Mouse (Mus musculus): ENCODE data around the gene Abcg2.
"Not testable (repeated sequence)": the region's sequence is repeated elsewhere in the genome, so short reads cannot be mapped to it uniquely, and the experiment has no call there.

The Abcg2 gene

DNA sequence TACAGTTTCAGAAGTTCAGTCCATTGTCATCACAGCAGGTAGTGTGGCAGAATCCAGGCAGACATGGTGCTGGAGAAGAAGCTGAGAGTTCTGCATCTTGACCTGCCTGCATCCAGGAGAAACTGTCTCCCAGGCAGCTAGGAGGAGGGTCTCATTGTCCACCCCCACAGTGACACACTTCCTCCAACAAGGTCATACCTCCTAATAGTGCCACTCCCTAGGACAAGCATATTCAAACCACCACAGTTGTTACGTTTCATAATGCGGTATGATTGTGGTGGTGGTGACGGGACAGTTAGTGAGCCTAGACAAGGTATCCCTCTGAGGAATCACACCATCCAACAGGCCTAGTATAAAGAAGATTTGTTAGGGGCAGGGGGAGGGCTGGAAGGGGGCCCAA lies at the start of gene Abcg2:
Abcg2 (plus strand) TSS at position 301 of the 400 bp plus-strand sequence.
- in situ Hi-C loops (cut with MboI, MseI), result not testable (repeated sequence)

DNA sequence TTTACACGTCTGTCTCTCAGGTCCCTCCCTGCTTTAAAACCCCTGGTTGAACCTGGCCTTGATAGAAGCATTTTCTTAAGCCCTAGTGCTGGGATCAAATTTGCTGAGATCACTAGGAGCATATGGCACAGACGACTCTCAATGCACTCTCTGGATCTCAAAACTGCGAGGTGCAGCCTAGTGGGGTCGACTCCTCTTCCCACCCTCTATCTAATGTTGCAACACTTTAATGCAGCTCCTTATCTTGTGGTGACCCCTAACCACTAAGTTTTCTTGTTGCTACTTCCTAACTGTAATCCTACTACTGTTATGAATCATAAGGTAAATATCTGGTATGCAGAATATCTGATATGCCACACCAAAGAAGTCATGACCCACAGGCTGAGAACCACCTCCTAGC lies 44.1 kb upstream of the Abcg2 start:
- in situ Hi-C loops (cut with MboI, MseI), result not testable (repeated sequence)

DNA sequence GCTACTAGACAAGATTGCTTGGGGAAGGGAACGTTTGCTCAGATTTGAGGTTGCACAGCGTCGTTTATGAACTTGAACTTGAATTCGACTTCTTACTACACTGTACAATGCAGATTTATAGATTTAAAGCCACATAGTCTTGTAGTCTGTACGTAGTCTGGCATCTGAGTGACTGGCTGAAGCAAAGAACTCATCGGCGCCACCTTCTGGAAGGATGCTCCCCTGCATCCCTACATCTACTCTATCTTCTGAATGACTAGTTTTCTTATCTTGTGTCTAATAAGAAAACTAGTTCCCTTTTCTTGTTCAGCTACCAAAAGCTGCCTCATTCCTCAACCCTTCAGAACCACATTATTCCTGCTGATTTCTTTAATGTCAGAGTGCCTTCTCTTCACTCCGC lies 41.5 kb upstream of the Abcg2 start:
- in situ Hi-C loops (cut with MboI, MseI), result not testable (repeated sequence)

GRCm38 (mm10) chr6:58544971-58545370 lies 39.4 kb upstream of the Abcg2 start:
- in situ Hi-C loops (cut with MboI, MseI), result loop anchor here in 1 of 2 experiments (5.0 kb wide), 2 partner anchors 47 to 222 kb away; no protein-coding TSS in a partner anchor

DNA sequence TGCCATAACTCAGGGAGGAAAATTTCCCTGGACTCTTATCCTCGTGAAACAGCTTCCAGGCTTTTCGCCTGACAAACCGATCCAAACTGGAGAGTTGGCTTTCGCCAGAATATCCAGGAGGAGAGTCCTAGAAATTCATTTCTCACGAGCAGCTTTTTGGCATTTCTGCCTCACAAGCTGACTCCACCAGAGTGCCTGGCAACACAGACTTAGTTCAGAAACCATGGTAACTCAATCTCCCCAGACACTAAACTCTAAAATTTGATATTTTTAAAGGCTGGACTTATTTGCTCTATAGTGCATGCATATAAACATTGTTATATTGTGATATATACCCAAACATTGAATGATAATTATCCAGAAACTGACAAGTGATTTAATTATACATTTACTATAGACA lies 38.3 kb upstream of the Abcg2 start:
- in situ Hi-C loops (cut with MboI, MseI), result loop anchor here in 1 of 2 experiments (5.0 kb wide), 2 partner anchors 46 to 221 kb away; no protein-coding TSS in a partner anchor

- in situ Hi-C loops (cut with MboI, MseI), result loop anchor here in 1 of 2 experiments (5.0 kb wide), 2 partner anchors 45 to 220 kb away; no protein-coding TSS in a partner anchor
Measured at GRCm38 (mm10) chr6:58546816-58547215, 37.5 kb upstream of the Abcg2 start.

- in situ Hi-C loops (cut with MboI, MseI), result loop anchor here in 1 of 2 experiments (5.0 kb wide), 1 partner anchor 213 kb away; no protein-coding TSS in a partner anchor
Measured at GRCm38 (mm10) chr6:58553812-58554211, 30.5 kb upstream of the Abcg2 start.

DNA sequence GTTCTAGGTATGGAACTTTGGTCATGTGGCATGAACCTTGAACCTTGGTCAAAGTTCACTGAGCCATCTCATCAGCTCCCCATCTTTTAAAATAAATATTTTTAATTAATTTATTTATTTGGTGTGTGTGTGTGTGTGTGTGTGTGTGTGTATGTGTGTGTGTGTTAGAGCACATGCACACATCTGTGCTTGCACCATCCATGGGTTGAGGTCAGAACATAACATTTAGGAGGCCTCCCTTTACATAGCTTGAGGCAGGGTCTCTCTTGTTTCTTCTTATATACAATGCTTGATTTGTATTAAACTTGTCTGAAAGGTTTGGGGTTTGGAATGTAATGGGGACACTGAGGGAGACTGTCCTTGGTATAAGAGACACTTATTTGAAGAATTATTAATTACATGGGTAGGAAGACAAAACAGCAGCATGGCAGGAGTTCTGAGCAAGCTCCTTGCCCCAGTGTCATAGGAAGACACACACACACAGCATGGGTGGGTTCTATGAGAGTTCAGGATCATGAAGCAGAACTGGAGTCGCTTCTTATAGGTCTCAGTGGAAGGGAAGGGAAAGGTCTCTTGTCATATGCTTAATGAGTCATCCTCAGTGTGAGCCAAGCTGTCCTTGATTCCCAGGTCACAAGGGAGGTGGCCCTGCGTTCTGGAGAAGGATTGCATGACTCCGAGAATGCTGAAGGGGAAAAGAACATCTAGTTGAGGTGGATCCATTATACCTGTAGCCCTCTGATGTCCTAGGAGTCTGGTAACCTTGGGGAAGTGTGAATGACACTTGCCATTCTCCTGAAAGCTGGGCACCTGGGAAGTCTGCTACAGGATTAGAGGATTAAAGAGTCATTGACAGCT lies 9.9 kb downstream of the Abcg2 start:
- in situ Hi-C loops (cut with MboI, MseI), result loop anchor here in 1 of 2 experiments (5.0 kb wide), 1 partner anchor 47 kb away; no protein-coding TSS in a partner anchor

DNA sequence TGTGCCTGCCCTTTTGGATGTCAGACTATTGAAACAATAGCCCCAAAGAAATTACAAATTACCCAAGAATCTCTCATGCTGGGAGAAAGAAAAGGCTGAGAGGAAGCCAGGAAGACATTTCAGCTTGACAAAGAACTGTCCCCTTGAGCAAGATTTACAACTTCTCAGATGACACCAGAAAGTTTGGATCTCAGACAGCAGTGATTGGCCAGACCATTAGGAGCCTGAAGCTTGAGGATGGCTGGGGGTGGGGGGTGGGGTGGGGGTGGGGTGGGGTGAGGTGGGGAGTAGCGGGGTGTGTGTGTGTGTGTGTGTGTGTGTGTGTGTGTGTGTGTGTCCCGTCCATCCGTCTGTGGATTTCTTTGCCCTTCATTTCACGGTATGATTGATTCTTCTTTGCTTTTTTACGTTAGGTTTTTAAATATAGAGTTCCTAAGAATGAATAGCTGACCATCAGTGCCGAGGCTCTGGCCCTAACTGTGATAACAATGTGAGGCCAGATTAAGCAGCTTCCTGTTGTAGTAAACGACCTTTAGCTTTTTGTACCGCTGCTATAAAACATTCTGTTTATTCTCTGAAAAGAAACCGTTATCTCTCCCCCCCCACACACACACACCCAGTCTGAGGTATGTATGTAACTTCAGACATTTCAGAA lies 11.4 kb downstream of the Abcg2 start:
- in situ Hi-C loops (cut with MboI, MseI), result not testable (repeated sequence)

DNA sequence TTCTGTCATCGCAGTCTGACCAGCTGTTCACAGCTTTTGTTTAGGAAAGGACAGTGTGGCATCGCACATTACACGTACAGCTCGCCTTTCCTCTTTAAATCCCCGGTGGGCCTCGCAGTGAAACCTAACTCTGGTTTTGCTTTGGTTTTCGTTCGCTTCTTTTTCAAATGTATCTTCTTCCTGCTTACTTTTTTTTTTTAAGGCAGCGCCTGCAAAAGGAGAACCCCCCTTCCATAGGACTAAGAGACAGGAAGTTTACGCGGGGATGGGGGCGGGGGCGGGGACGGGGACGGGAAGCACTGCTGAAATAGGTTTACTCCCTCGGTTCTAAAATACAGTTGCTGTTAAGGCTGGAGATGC lies 12.0 kb downstream of the Abcg2 start:
- in situ Hi-C loops (cut with MboI, MseI), result no loop called here

GRCm38 (mm10) chr6:58602119-58602518 lies 17.8 kb downstream of the Abcg2 start:
- in situ Hi-C loops (cut with MboI, MseI), result loop anchor here in 1 of 2 experiments (5.0 kb wide), 2 partner anchors 170 to 580 kb away; no protein-coding TSS in a partner anchor

- in situ Hi-C loops (cut with MboI, MseI), result loop anchor here in 1 of 2 experiments (5.0 kb wide), 2 partner anchors 169 to 579 kb away; no protein-coding TSS in a partner anchor
Measured at GRCm38 (mm10) chr6:58602991-58603390, 18.7 kb downstream of the Abcg2 start.

DNA sequence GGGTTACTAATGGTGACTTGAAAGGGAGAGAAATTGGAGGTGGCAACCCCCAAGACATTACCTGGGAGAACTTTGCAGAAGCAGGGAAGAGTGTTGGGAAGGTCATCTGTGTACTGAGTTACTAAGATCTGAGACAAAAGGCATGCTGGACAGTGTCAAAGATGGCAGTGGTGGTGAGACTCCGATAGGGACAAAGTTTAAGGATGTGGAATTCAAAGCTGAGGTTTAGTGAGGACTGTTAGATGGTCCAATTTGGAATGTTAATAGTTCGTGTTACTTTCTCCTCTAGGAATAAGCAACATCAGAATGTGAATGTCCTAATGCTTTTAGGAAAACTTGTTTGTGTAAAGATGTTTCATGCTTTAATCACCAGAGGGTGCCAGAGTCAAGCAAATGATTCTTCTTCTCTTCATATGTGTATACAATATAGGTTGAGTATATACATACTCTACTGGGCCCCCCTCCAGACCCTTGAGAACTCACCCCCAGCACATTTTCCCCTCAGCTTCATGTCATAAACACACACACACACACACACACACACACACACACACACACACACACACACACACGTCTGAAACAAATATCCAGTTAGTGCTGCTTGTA lies 19.3 kb downstream of the Abcg2 start:
- in situ Hi-C loops (cut with MboI, MseI), result loop anchor here in 1 of 2 experiments (5.0 kb wide), 2 partner anchors 169 to 579 kb away; no protein-coding TSS in a partner anchor

DNA sequence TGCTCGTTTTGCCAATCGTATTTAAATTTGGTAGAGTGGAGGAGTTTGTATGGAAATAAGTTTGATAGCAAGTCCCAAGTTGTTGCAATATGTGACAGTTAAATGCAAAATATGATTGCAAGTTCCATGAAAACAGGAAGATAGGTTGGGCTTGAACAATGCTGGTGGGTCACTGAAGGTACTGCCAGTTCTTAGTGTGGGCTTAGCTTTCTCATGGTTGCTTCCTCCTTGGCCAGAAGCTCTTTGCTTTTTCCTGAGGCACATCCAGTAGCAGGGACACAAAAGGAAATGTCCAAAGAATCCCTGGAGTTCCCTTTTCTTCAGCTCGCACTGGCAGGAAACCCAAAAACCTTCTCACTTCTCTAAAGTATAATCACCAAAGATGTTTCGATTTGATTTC lies 22.3 kb downstream of the Abcg2 start:
- in situ Hi-C loops (cut with MboI, MseI), result no loop called here

- in situ Hi-C loops (cut with MboI, MseI), result no loop called here
Measured at GRCm38 (mm10) chr6:58608422-58608821, 24.1 kb downstream of the Abcg2 start.

GRCm38 (mm10) chr6:58609919-58610759 lies 25.8 kb downstream of the Abcg2 start:
- in situ Hi-C loops (cut with MboI, MseI), result loop anchor here (5.0 to 10.0 kb wide), 3 partner anchors 147 to 1095 kb away; no protein-coding TSS in a partner anchor

DNA sequence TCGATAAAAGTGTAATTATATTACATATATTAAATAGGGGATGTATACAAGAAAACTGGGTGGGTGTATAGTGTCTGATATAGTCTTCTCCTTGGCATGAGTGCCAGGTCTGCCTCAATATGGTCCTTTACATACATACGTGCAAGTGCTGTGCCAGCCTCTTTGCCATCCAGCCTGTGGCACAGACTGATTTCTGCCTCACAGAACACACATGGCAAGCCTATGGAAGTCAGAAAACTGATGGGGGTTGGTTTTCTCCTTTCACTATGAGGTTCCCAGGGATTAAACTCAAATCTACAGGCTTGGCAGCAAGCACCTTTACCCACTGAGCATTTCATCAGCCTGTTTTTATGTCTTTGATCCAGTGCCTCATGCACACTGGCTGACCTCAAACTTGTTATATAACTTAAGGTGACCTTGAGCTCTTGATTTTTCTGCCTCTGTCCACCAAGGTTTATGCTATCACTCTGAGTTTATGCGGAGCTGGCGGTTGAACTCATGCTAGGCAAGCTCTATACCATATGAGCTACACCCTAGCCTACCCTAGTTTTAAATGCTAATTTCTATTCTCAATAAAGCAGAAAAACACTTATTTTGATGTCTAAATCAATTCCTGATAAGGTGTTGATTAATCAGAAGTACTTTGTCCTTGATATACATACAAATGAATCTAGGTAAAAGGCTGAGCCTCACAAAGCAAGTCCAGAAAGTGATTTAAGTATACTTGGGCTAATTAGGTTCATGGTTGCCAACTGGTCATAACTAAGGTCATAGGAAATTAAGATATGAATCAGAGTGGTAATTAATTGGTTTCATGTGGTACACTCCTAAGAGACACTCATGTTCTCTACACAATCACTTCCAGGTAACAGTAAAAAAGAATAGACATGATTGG lies 26.7 kb downstream of the Abcg2 start:
- in situ Hi-C loops (cut with MboI, MseI), result loop anchor here (5.0 to 10.0 kb wide), 3 partner anchors 146 to 1096 kb away; no protein-coding TSS in a partner anchor

GRCm38 (mm10) chr6:58624126-58624525 lies 39.8 kb downstream of the Abcg2 start:
- in situ Hi-C loops (cut with MboI, MseI), result no loop called here

DNA sequence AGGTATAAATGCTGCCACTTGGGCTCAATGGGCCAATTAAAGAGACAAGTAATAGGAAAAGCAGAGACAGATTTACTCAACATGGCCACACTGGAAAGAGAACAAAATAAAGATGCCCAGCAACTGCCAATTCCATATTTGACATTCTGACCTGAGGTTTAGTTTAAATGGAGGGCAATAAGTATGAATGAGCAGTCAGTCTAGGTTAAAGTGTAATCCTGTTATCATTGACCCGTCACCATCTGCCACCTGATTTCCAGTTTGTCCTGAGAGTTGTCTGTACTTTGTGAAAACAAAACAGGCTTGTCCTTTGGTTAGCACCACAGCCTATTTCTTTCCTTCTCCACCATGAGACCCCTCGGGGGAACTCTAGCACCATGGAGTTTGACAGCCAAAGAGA lies 44.9 kb downstream of the Abcg2 start:
- in situ Hi-C loops (cut with MboI, MseI), result no loop called here

GRCm38 (mm10) chr6:58632419-58632818 lies 48.1 kb downstream of the Abcg2 start:
- in situ Hi-C loops (cut with MboI, MseI), result no loop called here

Measured in T-helper 17 cell (primary cell).